Mouse (Mus musculus) stomach, postnatal 0 days (tissue): ENCODE results near the gene Tnfaip3. TPM values are rescaled to one million over a fixed set of nuclear protein-coding genes. Genes with fewer than 3 reads are reported as not detected.

Source experiments
- ATAC-seq: fragments of 200-750 bp; cut with Nextera tagmentation; 2 replicates; pipeline ENCODE4 v1.8.0; 2017; ENCODE audit not compliant: low FRiP score, low TSS enrichment
- DNase-seq: peaks from one replicate; pipeline ENCODE4 v3.0.0-alpha.2; 2016; ENCODE audit warnings: low spot score
- H3K27ac ChIP-seq: fragments of 300-500 bp; sonication (generic); replicated peaks from 2 replicates; pipeline ENCODE4 v1.5.1; 2014; ENCODE audit warnings: mild to moderate bottlenecking, control low read depth
- H3K27me3 ChIP-seq: fragments of 300-500 bp; sonication (generic); 2 replicates; pipeline ENCODE4 v1.6.1; 2014; ENCODE audit warnings: low read length; ENCODE audit not compliant: control insufficient read depth, insufficient read depth
- H3K36me3 ChIP-seq: fragments of 300-500 bp; sonication (generic); 2 replicates; pipeline ENCODE4 v1.6.1; 2014; ENCODE audit warnings: low read length, mixed read lengths; ENCODE audit not compliant: control insufficient read depth, insufficient read depth
- H3K4me1 ChIP-seq: fragments of 300-500 bp; sonication (generic); replicated peaks from 2 replicates; pipeline ENCODE4 v1.6.1; 2014; ENCODE audit warnings: antibody characterized with exemption; ENCODE audit not compliant: control insufficient read depth, insufficient read depth
- H3K4me2 ChIP-seq: fragments of 300-500 bp; sonication (generic); replicated peaks from 2 replicates; pipeline ENCODE4 v1.6.1; 2014; ENCODE audit warnings: low read depth, mild to moderate bottlenecking, control low read depth, moderate library complexity
- H3K4me3 ChIP-seq: fragments of 300-500 bp; sonication (generic); 2 replicates; pipeline ENCODE4 v1.5.1; 2014; ENCODE audit warnings: low read depth, low read length, control low read depth
- H3K9ac ChIP-seq: fragments of 300-500 bp; sonication (generic); 2 replicates; pipeline ENCODE4 v1.6.1; 2014; ENCODE audit warnings: mild to moderate bottlenecking, low read length, control low read depth, mixed read lengths
- H3K9me3 ChIP-seq: fragments of 300-500 bp; sonication (generic); 2 replicates; pipeline ENCODE4 v1.6.1; 2016; ENCODE audit warnings: low read length; ENCODE audit not compliant: control insufficient read depth
- CTCF ChIP-seq: IDR thresholded peaks from 2 replicates; pipeline ENCODE4 v1.5.1; 2016; ENCODE audit warnings: antibody characterized with exemption, low read depth, mild to moderate bottlenecking, moderate library complexity
- EP300 ChIP-seq: optimal IDR thresholded peaks from 2 replicates; pipeline ENCODE3; 2016; ENCODE audit warnings: antibody characterized with exemption
- WGBS: fragments of 180-500 bp; shearing (Covaris S2); extraction: QIAGEN DNeasy Blood & Tissue Kit; methylation state at CpG from one replicate; pipeline ENCODE4 v1.1.7; 2014; 5-methylcytosine and 5-hydroxymethylcytosine counted together
- polyA plus RNA-seq: library from polyadenylated mRNA; unstranded; fragments of >200 nt; fragmentation: Nextera tagmentation; extraction: Ambion mirVana; gene quantifications from 2 replicates; pipeline ENCODE4 v1.2.1, GENCODE M21; 2015

Gene Tnfaip3
- 1.7 and 1.8 TPM in 2 replicates for polyA plus RNA-seq

DNA sequence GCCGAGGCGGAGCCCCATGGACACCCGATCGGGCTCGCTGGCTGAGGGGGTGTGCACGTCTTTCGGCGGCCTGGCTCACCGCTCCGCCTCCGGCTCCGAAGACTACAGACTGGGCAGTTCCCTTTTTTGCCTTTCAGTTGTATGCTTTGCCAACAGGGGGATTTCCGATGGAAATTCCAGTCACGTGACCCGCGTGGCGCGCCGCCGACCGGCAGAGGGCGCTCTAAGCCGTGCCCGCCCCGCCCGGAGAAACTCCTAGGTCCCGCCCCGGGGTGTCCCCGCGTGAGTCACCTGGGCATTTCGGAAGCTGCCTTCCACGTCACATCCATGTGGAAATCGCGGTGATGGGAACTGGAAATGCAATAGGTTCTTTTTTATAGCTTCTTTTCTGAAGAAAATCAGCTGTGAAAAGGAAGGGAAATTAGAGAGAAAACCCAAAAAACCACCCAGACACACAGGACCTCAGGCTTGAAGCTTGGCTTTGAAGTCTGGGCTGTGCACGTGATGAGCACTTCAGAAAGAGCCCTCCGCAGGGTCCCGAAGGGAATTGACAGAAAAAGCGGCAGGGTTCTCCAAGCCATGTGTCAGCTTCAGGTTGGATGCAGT is at the start of gene Tnfaip3:
Gene Tnfaip3 (minus strand): TSS at position 401 of the 606 bp plus-strand sequence.
- peak within 1 kb of the TSS; percentile 91 for H3K4me3 ChIP-seq
- H3K4me1 ChIP-seq: no peaks in the 10 kb centered on the region; the same call in 1 of the 2 replicates
- peak; percentile 77 for TF ChIP-seq EP300
- peak; percentile 98 for TF ChIP-seq CTCF
- peak within 1 kb of the TSS; percentile 83 for H3K9ac ChIP-seq
- H3K27ac ChIP-seq: peak within 1 kb of the TSS; percentile 87
- no peaks in the 10 kb centered on the region for H3K36me3 ChIP-seq
- H3K4me2 ChIP-seq: peak within 1 kb of the TSS; percentile 88
- no peaks in the 10 kb centered on the region for H3K27me3 ChIP-seq
- under 1% methylated on average over 38 of the region's 38 CpGs for WGBS
- peak; percentile 98 for DNase-seq
- H3K9me3 ChIP-seq: no peaks in the 10 kb centered on the region
- ATAC-seq: peak; percentile 94

DNA sequence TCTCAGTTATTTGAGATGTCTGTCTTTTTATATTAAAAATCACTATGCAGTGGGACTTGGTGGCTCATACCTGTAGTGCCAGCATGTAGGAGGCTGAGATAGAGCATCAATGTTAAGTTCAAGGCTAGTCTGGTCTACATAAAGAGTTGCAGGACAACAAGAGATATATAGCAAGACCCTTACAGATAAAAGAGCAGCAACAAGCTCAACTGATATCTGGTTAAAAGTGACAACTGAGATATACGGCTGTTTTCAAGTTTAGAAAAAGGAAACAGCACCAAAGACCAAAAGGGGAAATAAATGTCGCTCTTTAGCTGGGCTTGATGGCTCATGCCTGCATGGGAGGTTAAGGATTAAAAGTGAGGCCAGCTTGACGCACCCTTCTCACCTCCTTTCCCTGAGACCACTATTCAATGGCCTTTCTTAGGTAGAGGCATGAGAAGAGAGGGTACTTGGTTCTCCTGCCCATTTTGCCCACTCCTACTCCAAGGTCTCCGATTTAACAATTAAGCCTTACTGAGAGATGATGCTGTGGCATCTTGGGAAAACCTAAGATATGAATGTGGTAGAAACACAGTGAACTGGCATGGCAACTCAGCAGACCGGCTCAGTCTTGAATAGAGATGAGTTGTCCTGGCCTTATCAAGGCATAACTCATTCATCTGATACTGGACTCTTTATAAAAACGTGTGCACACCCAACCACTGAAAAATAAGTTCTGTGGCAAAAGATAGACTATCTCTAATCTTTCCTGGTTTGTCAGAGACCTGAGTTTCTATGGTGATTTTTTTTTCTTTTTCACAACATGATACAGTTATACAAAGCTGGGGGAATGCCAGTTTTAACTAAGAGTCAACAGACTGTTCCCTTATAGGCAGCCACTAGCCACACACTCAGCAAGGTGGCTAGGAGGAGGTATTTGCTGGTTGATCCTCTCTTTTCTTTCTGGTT is 49.5 kb upstream of the Tnfaip3 start:
- Histone ChIP-seq H3K9ac (no peak overlapping the region), H3K9me3 (no peaks in the 10 kb centered on the region), H3K36me3 (no peaks in the 10 kb centered on the region), H3K27ac (no peak overlapping the region), H3K27me3 (no peaks in the 10 kb centered on the region), H3K4me2 (no peak overlapping the region), H3K4me3 (no peak overlapping the region), H3K4me1 (no peaks in the 10 kb centered on the region)
- TF ChIP-seq EP300: no peak
- no peak for TF ChIP-seq CTCF
- DNase-seq: no peak
- 72% methylated on average over 6 of the region's 6 CpGs for WGBS
- no peak for ATAC-seq

DNA sequence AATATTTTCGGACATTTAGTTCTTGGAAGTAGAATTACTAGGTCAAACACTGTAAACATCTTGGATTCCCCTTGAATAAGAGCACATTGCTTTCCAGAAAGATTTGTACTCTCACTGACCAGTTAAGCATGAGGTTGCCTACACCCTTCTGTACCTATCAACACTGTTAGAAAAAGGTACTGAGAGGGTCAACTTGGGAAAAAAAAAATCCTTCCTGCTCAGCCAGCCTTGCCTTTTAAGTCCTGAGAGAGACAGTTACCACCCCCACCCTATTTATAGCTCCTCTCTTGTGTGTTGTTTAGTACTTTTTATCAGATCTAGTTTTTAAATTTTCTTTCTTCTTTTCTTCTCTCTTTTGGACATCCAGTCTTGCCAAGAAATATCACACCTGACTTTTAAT is 48.2 kb upstream of the Tnfaip3 start:
- no peak overlapping the region for H3K9ac ChIP-seq
- no peaks in the 10 kb centered on the region for H3K36me3 ChIP-seq
- TF ChIP-seq EP300 (no peak), CTCF (no peak)
- no peaks in the 10 kb centered on the region for H3K4me1 ChIP-seq
- no peaks in the 10 kb centered on the region for H3K9me3 ChIP-seq
- ATAC-seq (no peak), DNase-seq (no peak)
- 47% methylated on average over 1 of the region's 1 CpGs for WGBS
- no peak overlapping the region for H3K27ac ChIP-seq
- no peak overlapping the region for H3K4me3 ChIP-seq
- H3K27me3 ChIP-seq: no peaks in the 10 kb centered on the region
- H3K4me2 ChIP-seq: no peak overlapping the region

GRCm38 (mm10) chr10:19063208-19063607 is 47.8 kb upstream of the Tnfaip3 start:
- Histone ChIP-seq H3K9ac (no peak overlapping the region), H3K4me2 (no peak overlapping the region), H3K4me1 (no peaks in the 10 kb centered on the region), H3K27ac (no peak overlapping the region), H3K27me3 (no peaks in the 10 kb centered on the region), H3K36me3 (no peaks in the 10 kb centered on the region), H3K9me3 (no peaks in the 10 kb centered on the region), H3K4me3 (no peak overlapping the region)
- no peak for DNase-seq
- no peak for ATAC-seq
- TF ChIP-seq CTCF (no peak), EP300 (no peak)
- WGBS: 79% methylated on average over 4 of the region's 4 CpGs

DNA sequence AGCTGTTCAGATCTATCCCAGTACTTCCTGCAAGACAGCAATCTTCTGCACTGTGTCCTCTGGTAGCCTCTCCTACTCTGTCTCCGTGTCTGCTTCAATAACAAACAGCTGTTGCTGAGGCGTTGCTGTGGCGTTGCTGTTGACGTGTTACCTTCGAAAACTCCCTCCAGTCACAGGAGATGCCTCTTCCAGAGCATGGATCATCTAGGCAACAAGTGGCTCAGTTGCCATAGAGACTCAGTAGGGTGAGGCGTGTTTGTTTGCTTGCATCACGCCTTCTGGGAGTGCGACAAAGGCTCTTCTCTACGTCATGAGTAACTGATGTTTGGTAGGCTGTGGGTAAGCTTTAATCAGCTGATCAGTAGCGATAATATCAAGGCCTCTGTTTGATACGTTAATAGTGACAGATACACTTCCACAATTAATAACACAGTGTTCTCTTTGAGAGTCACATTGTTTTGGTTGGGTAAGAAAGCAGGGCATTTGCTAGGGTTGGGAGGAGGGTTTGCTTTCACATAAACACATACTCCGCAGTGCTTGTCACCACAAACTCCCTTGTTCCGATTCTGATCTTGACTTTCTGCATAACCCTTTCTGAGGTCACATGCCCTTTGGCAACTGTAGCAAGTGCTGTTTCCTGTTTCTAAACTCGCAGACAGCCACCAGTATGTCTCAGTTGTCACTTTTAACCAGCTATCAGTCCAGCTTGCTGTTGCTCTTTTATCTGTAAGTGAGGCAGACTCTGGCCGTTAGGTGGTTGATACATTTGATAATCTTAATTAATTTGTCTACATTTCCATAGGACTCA is 46.8 kb upstream of the Tnfaip3 start:
- ATAC-seq (peak; percentile 87), DNase-seq (peak; percentile 40)
- H3K36me3 ChIP-seq: no peaks in the 10 kb centered on the region
- no peaks in the 10 kb centered on the region for H3K4me1 ChIP-seq
- H3K4me3 ChIP-seq: no peak overlapping the region
- H3K9me3 ChIP-seq: no peaks in the 10 kb centered on the region
- no peak overlapping the region for H3K9ac ChIP-seq
- no peak overlapping the region; the same call in 1 of the 2 replicates for H3K27ac ChIP-seq
- H3K4me2 ChIP-seq: no peak overlapping the region
- no peaks in the 10 kb centered on the region for H3K27me3 ChIP-seq
- 41% methylated on average over 15 of the region's 15 CpGs for WGBS
- no peak for TF ChIP-seq CTCF
- no peak for TF ChIP-seq EP300
